Mouse (Mus musculus) T-helper 1 cell (primary cell): ENCODE data around the gene Cebpzos.

Source experiments
- in situ Hi-C: fragments of 300-600 bp; cut with MboI, MseI; formaldehyde crosslinking; loops from one replicate; pipeline ENCODE4 v1.15.1; 2025; ENCODE audit warnings: high pct_unique_total_duplicates

The Cebpzos gene

GRCm38 (mm10) chr17:78937229-78937853, 21.0 kb downstream of the Cebpzos start:
- in situ Hi-C loops = loop anchor here (5.0 kb wide), 1 partner anchor 200 kb away; the partner anchor contains the start of gene Strn

- in situ Hi-C loops = loop anchor here (5.0 kb wide), 1 partner anchor 202 kb away; the partner anchor contains the start of gene Strn
Measured at GRCm38 (mm10) chr17:78938927-78939326, 22.6 kb downstream of the Cebpzos start.

DNA sequence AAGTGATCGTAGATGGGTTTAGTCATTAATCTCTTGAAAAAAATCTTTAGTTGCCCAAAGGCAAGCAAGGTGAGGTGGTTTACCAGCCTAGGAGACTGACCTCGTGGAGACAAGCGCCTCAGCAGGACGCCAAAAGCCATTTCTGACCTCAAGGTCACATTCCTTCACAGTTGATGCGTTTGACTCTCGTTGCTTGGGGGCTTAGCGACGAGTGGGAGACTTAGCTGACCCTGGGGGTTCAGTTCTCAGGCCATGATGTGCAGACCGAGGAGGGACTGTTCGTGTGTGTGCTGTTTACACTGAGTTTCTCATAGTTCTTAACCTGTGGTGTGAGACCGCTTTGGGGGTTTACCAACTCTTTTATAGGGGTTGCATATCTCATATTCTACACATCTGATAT, 26.3 kb downstream of the Cebpzos start:
- in situ Hi-C loops = no loop called here

GRCm38 (mm10) chr17:78951225-78951624, 34.9 kb downstream of the Cebpzos start:
- in situ Hi-C loops = no loop called here

DNA sequence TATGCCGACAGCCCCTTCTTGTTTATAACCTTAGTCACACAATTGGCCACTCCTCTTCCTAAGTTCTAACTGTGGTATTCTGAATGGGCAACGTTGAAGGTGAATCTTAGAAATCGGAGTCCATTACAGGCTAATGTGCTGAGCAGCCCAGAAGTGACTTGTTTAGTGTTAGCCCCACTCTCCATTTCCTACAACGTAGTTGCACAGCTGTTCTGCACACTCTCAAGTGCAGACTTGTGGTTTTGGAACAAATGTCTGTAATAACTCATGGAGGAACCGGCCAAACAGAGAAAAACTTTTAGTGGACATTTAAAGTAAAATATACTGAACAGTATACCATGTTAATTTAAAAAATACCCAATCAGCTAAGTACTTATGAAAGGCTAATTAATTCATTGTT, 35.8 kb downstream of the Cebpzos start:
- in situ Hi-C loops = no loop called here

DNA sequence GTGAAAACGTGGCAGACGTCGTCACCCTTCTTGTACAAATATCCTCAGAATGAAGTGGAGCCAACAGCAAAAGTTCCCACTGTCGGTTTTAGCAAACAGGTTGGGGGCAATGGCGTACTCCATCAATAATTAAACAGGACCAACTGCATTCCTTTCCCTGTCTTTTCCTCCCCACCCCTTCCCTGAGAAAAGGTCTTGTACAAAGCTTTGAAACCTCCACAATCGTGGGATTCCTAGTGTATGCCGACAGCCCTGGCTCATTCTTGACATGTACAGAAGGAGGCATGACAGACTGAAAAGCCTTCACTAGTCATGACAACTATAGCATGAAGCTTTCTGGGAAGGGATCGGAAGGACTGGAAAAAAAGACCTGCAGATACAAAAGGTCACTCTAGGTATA, 36.9 kb downstream of the Cebpzos start:
- in situ Hi-C loops = no loop called here

- in situ Hi-C loops = no loop called here
Measured at GRCm38 (mm10) chr17:78959473-78959872, 43.2 kb downstream of the Cebpzos start.

GRCm38 (mm10) chr17:78964387-78964786, 48.1 kb downstream of the Cebpzos start:
- in situ Hi-C loops = no loop called here

DNA sequence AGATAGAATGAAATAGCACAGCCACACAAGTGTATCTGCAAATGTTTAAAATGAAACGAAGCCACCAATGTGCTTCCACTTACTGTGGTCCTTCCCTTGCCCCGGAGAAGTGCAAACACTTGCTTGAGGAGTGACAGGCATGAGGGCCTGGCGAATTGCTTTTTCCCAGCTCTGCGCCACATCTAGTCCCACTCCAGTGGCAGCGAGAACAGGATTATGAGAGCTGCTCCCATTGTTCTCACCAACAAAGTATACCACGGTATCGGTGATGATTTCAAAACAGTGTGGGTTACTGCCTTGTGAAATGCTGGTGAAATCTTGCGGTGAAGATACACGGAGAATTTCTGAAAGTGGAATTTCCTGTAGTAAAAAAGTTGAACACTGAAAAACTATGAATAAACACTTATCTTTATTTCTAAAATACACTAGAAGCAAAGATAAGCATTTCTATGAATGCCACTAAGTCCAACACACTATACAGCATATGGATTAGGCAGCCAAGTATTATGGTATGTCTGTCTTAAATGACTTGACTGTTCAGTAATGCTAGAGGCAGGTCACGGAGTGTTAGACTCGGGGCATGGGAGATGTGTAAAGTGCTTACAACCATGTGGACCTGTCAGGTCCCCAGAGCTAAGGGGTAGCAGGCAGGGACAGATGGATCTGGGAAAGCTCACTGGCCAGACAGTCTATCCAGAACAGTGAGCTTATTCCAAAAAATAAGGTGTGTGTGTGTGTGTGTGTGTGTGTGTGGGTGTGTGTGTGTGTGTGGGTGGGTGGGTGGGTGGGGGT, 50.0 kb downstream of the Cebpzos start:
- in situ Hi-C loops = no loop called here

- in situ Hi-C loops = no loop called here
Measured at GRCm38 (mm10) chr17:78968500-78968899, 52.2 kb downstream of the Cebpzos start.
